In the genomic region with DNA sequence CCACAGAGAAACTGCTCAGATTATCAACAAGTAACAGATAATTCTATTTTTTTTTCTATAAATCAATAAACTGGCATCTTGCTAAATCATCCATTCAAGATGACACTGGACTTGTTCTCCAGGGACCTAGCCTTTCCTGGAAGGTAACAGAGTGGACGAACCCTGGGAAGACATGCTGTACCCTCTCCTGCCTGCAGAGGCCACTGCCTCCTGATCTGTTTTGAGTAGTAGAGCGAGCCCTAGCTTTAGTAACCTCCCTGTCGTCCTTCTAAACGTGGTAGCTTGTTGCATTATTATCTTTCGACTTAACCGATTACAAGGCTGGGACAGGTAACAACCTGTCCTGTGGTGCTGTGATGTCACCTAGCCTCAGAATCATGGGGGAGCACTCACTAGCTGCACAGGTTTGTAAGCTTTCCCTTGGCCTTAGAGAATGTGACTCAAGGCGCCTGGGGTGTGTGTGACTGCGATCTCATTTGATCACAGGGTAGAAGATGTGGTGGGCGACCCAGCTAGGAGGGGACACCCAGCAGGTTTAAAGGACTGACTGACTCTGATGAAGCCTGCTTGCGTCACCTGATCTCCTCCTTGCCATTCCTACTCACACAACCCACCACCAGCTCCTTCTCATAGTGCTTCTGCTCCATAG, we compare ENCODE assay signal across 8 mouse cellular contexts.
DNase-seq lines count a peak whose midpoint lies in the region; ATAC-seq and TF ChIP-seq lines count a peak whose summit lies in the region.

No protein-coding gene starts in this region.

- no peak overlapping the region for H3K9ac ChIP-seq in intestine, postnatal 0 days (ENCODE audit: low read depth, low read length)
- H3K9ac ChIP-seq in limb, embryonic 13.5 days: no peak overlapping the region

- H3K27me3 ChIP-seq in intestine, postnatal 0 days (replicated peaks; ENCODE audit: control insufficient read depth, insufficient read depth, low read length): no peaks in the 10 kb centered on the region
- H3K27me3 ChIP-seq in limb, embryonic 13.5 days: no peaks in the 10 kb centered on the region

- 56% methylated on average over 10 of the region's 10 CpGs for WGBS in intestine, postnatal 0 days
- 54% methylated on average over 10 of the region's 10 CpGs for WGBS in limb, embryonic 13.5 days
- WGBS in olfactory bulb, adult 2 months: 30% methylated on average over 10 of the region's 10 CpGs

- ATAC-seq in CD4-positive, CD25-positive, alpha-beta regulatory T cell, adult 4 months: peak; percentile 67
- peak; percentile 47; the same call in 1 of the 2 replicates for ATAC-seq in intestine, postnatal 0 days
- ATAC-seq in limb, embryonic 13.5 days (ENCODE audit: low FRiP score, low read depth): peak; percentile 61

- H3K36me3 ChIP-seq in intestine, postnatal 0 days (ENCODE audit: control insufficient read depth, insufficient read depth): no peaks in the 10 kb centered on the region
- H3K36me3 ChIP-seq in limb, embryonic 13.5 days: no peaks in the 10 kb centered on the region

- H3K4me2 ChIP-seq in intestine, postnatal 0 days (replicated peaks; ENCODE audit: low read depth): no peak overlapping the region
- no peak overlapping the region for H3K4me2 ChIP-seq in limb, embryonic 13.5 days (replicated peaks)

- TF ChIP-seq CTCF in gastrocnemius, adult 2 months (IDR thresholded peaks at IDR 0.05): peak; percentile 91
- peak; percentile 92 for TF ChIP-seq CTCF in intestine, postnatal 0 days (IDR thresholded peaks at IDR 0.05; ENCODE audit: low read depth)
- TF ChIP-seq CTCF in olfactory bulb, adult 2 months (IDR thresholded peaks at IDR 0.05; ENCODE audit: insufficient read depth, low read depth, low read length): no peak

- peak overlapping the region; percentile 38; the same call in 1 of the 2 replicates for H3K27ac ChIP-seq in gastrocnemius, adult 2 months
- H3K27ac ChIP-seq in intestine, postnatal 0 days (ENCODE audit: low read depth, low read length): no peak overlapping the region
- H3K27ac ChIP-seq in limb, embryonic 13.5 days: no peak overlapping the region
- H3K27ac ChIP-seq in olfactory bulb, adult 2 months (ENCODE audit: insufficient read depth, low read depth, low read length): peak overlapping the region; percentile 74

- H3K4me1 ChIP-seq in intestine, postnatal 0 days (replicated peaks; ENCODE audit: control insufficient read depth, insufficient read depth, low read length): no peaks in the 10 kb centered on the region; the same call in 1 of the 2 replicates
- peaks cover under 1% of the 10 kb centered on the region; the same call in 1 of the 2 replicates for H3K4me1 ChIP-seq in limb, embryonic 13.5 days
- peaks cover 29% of the 10 kb centered on the region for H3K4me1 ChIP-seq in olfactory bulb, adult 2 months (ENCODE audit: control insufficient read depth, insufficient read depth, low read length)

- intact Hi-C loops in gastrocnemius, adult 2 months (cut with DNase I): loop anchor here (10.0 kb wide), 1 partner anchor 184 kb away; no protein-coding TSS in a partner anchor

- TF ChIP-seq POLR2A in olfactory bulb, adult 2 months (IDR thresholded peaks at IDR 0.05; ENCODE audit: insufficient read depth, low read depth, low read length): no peak

- no peaks in the 10 kb centered on the region for H3K9me3 ChIP-seq in intestine, postnatal 0 days (ENCODE audit: control insufficient read depth)
- H3K9me3 ChIP-seq in limb, embryonic 13.5 days: no peaks in the 10 kb centered on the region

- DNase-seq in 416B (ENCODE audit: low read depth): peak; percentile 47
- DNase-seq in cerebellum, adult 18-20 months: peak; percentile 47 to 56
- DNase-seq in gastrocnemius, adult 2 months: peak; percentile 69
- DNase-seq in yolk sac, embryonic 10.5 days (ENCODE audit: low spot score): no peak

- no peak overlapping the region for H3K4me3 ChIP-seq in gastrocnemius, adult 2 months
- no peak overlapping the region for H3K4me3 ChIP-seq in intestine, postnatal 0 days (ENCODE audit: low read depth, low read length)
- no peak overlapping the region for H3K4me3 ChIP-seq in limb, embryonic 13.5 days
- no peak overlapping the region for H3K4me3 ChIP-seq in olfactory bulb, adult 2 months (ENCODE audit: insufficient read depth, low read depth, low read length)

Comparison
In these comparisons a context has a peak if more than half of its experiments do, and no peak if none do; other contexts are left out.
1. H3K27ac ChIP-seq: peak in gastrocnemius, adult 2 months (single experiment) and olfactory bulb, adult 2 months (single experiment); none in intestine, postnatal 0 days (single experiment) and limb, embryonic 13.5 days (single experiment).
2. Peak in every context shown above with its lines, with median percentiles within 50 percentile points of each other: ATAC-seq.